Mouse (Mus musculus) small intestine, adult 2 months (tissue): ENCODE results near the gene Anp32e.

Experiments
- CTCF ChIP-seq: fragments of 200-500 bp; IDR thresholded peaks from 2 replicates; pipeline ENCODE4 v1.5.1; 2012; ENCODE audit warnings: low read depth, mild to moderate bottlenecking, control low read depth, inconsistent platforms, low read length, moderate library complexity, mixed read lengths; ENCODE audit not compliant: insufficient replicate concordance, insufficient read length; ENCODE audit errors: extremely low read depth
- POLR2A ChIP-seq: fragments of 200-500 bp; IDR thresholded peaks from 2 replicates; pipeline ENCODE4 v1.6.1; 2012; ENCODE audit warnings: low read depth, mild to moderate bottlenecking, control low read depth, inconsistent platforms, low read length, moderate library complexity

- TF ChIP-seq POLR2A (no peak), CTCF (no peak)
These were observed 2.4 kb downstream of the Anp32e start for GRCm38 (mm10) chr3:95931471-95931870.
